Mouse (Mus musculus): ENCODE results near the gene Mylk.

Gene Mylk

GRCm38 (mm10) chr16:34909437-34909836, 164.4 kb downstream of the Mylk start:
- DNase-seq, result no peak

- DNase-seq, result no peak
These were observed 172.4 kb downstream of the Mylk start for GRCm38 (mm10) chr16:34917373-34917900.

DNA sequence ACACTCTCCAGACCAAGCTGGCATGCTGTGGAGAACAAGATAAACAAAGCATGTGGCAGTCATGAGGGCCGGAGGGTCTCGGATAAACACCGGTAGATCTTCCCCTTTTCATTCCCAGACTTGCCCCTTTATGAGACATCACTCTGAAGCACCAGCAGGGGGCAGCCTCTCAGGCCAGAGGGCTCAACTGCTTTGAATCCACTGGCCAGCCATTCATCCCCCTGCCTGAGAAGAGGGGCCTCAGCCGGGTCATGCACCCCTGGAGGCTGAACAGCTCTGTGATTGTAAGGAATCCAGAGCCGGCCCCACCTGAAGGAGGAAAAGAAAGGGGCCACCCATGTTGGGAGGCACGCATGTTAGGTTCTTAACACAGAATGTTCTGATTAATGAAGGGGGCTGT, 175.2 kb downstream of the Mylk start:
- DNase-seq, result no peak

GRCm38 (mm10) chr16:34920868-34921267, 175.9 kb downstream of the Mylk start:
- no peak for DNase-seq

- no peak for DNase-seq
These were observed 176.3 kb downstream of the Mylk start for GRCm38 (mm10) chr16:34921319-34921718.

GRCm38 (mm10) chr16:34923630-34924029, 178.6 kb downstream of the Mylk start:
- DNase-seq, result no peak

DNA sequence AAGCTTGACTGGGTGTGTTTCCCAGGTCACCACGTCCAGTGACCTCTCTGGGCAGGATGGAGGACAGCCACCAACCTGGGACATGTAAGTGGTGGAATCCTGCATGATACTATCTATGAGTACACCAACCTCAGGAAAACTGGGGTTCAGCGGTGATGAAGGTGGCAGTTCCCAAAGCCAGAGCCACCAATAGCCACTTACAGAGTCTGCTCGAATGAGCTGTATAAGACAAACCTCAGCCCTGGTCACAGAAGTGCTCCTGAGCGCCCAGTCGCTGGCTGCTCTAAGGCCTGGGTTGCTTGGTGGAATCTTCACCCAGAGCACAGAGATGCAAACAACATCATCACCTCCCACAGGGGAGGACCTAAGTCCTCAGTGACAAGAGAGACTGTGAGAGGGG, 179.3 kb downstream of the Mylk start:
- no peak for DNase-seq

- no peak for DNase-seq
These were observed 180.1 kb downstream of the Mylk start for GRCm38 (mm10) chr16:34924937-34925618.

DNA sequence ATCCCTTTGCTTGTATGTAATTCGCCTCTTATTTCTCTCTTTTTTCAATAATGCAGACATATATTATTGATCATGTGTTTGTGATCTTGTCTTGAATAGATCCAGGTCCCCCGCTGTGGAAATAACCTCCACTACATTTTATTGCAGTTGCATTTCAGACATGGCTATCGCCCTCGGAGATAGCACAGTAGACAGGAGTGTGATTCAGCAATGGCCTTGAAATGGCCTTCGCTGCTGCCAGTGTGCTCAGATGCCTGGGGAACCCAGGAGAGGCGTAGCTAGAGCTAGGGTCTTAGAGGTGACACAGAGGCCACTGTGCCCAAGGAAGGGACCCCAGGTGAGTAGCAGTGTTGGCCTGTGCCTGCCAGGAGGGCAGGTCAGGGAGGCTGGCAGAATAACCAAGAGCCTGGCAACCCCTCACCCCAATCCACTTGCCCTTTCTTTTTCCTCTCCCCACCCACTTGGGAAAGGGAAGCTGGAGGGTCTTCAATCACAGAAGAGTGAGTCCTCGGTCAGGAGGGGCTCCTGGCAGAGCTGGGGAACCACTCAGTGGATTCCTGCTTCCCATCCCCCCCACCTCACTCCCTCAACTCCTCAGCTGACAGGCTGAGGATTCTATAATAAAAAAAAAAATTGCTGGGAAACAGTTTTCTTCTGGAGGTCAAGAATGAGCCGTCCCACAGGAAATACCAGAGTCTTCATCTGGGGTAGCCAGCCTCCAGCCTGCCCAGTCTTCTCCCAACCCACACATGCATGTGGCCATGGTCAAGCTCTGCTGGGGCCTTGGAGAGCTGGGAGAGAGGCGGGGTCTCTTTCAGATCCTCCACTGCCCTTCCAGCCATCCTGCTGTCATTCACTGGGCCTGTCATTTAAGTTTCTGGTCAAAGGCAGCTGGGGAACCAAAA, 181.8 kb downstream of the Mylk start:
- DNase-seq, result no peak

GRCm38 (mm10) chr16:34929686-34930085, 184.7 kb downstream of the Mylk start:
- no peak for DNase-seq

DNA sequence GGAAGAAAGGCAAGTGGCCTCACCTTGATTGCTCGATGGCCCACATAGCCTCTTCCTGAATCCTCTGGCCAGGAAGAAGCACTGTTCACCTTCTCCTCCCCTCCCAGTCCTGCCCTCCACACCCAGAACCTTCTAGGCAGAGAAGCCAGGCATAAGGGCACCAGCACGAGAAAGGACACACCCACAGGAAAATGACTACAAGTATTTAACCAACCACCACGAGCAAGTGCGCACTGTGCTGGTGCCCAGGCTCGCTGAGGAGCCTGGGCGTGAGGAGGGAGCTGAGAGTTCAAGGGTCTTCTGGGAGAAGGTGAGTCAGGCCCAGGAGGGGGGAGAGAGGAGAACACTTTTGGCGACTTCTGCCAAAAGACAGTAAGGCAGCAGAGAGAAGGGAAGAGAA, 185.1 kb downstream of the Mylk start:
- DNase-seq, result no peak

GRCm38 (mm10) chr16:34931306-34931705, 186.3 kb downstream of the Mylk start:
- DNase-seq, result no peak

GRCm38 (mm10) chr16:34933173-34933572, 188.2 kb downstream of the Mylk start:
- DNase-seq, result no peak

- no peak for DNase-seq
These were observed 189.5 kb downstream of the Mylk start for GRCm38 (mm10) chr16:34934486-34934885.

DNA sequence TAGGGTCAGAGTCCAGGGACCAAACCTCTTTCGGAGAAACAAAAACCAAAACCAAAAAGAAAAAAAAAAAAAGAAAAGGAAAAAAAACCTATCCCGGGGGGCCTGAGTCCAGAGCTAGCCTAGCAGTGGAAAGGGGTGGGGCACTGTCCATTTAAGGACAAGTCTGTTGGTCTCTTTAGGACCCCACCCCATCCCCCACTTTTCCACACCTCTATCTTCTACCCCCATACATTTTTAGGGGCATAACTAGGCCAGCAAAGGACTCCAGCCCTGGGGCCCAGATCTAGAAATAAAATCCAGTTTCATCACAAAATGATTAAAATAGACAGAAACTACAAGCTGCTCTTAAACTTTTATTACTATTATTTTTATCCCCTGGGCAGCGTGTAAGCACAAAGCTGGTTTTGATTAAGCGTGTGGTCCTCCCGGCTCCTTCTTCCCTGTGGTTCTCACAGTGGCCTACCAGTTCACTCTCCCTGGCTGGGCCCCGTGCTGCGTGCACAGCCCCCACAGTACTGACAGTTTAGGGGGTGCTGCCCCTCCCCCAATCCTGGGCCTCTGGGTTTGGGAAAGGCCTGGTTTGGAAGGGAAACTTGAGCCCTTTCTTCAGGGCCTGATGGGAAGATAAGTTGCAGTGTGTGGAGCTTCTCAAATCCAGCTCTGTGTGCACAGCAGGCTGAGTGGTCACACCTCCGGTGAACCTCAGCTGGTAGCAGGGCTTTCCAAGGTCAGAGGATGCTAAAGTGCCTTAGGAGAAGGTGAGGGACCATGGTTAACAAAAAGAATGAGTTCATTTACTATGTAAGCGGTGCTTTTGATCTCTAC, 190.7 kb downstream of the Mylk start:
- DNase-seq, result no peak

- DNase-seq, result no peak
These were observed 191.4 kb downstream of the Mylk start for GRCm38 (mm10) chr16:34936339-34936810.

GRCm38 (mm10) chr16:34937611-34938010, 192.6 kb downstream of the Mylk start:
- no peak for DNase-seq

- no peak for DNase-seq
These were observed 193.2 kb downstream of the Mylk start for GRCm38 (mm10) chr16:34938248-34938647.

GRCm38 (mm10) chr16:34939951-34940350, 194.9 kb downstream of the Mylk start:
- no peak for DNase-seq

DNA sequence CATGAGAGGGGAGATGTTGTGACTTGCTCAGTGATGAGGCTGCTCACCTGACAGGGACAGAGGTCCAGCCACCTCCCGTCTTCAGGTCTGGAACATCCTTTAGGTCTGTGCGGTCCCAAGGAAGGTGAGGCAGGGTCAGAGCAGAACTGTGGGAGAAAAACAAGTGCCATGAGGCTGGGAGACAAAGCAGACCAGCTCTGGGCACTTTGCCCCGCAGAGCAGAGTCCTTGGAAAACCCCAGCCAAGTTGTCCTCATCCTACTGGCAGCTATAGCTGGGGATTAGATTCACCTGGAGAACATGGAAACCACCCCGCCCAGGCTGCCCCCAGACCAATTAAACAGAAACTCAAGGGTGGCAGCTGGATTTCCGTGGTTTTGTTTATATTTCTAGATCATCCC, 195.4 kb downstream of the Mylk start:
- DNase-seq, result no peak

- no peak for DNase-seq
These were observed 196.9 kb downstream of the Mylk start for GRCm38 (mm10) chr16:34941915-34942314.

- DNase-seq, result no peak
These were observed 201.3 kb downstream of the Mylk start for GRCm38 (mm10) chr16:34946301-34946700.

DNA sequence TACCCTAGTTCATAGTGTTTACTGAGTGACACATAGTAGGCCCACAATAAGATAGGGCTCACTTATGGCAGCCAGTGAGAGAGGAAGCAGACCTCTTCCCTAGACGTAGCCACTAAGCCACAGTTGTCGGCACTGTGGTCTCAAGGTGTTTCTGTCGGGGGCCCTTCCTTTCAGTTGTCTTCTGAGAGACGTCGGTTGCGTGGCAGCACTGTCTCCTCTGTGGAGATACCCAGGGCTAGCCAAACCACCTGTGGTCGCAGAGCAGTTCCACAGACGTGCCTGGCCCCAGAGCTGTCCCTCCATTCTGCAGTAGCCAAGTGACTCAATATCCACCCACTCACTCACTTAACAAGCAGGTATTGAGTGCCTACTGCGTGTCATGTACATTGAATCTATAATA, 205.9 kb downstream of the Mylk start:
- no peak for DNase-seq

Data from cerebellum, adult 11-12 months (tissue).